Comparison of ENCODE assay signal across 9 mouse cellular contexts in the genomic region with DNA sequence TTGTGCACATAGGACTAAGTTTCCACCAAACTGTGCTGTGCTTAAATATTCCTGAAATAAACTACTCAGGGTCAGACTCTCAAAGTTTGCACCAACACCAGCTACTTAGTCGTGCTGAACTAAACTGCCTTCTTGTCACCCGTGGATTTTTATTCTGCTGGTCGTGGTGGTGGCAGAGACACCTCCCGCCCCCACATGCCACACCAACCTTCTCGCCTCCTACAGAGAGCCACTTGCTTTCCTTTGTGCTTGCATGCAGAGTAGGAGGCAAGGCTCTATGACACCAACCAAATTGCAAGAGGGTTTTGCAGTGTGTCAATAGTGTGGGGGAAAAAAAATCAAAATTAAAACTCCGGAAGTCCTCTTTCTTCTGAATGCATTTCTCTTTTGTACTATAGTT.
"Had no signal": no experiment of that assay in that cellular context is flagged by ENCODE, and none has a peak within 500 bp of the region (broad histone marks: within the 10 kb centered on the region; RNA-seq: fewer than 3 reads in every experiment).

No protein-coding gene starts in this region.

- DNase-seq: lung, adult 18-20 months; lung, embryonic 14.5 days; lung, postnatal 10 days; lung, postnatal 4 days; midbrain, embryonic 14.5 days; right cerebral cortex, postnatal 25 days; thymus, adult 2 months; thymus, postnatal 25 days; thymus, postnatal 4 days had no signal
